In the genomic region with DNA sequence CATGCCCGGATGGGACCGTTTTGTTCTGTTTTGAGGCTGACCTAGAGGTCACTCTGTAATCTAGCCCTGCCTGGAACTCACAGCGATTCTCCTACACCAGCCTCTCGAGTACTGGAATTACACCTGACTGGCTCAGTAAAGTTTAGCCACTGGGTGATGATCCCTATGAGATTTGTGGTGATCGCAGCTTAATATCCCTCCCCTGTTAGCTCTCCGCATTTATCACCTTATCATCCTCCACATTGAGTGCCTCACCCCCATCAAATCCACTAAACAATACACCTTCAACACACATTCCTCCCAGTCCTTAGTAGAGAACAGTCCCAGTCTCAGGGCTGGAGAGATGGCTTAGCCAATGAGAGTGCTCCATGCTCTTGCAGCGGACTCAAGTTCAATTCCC, we compare ENCODE assay signal across 46 mouse cellular contexts. TPM values are rescaled to one million over a fixed set of nuclear protein-coding genes. Genes with fewer than 3 reads are reported as not detected.
"Had no signal": no experiment of that assay in that cellular context is flagged by ENCODE, and none has a peak within 500 bp of the region (broad histone marks: within the 10 kb centered on the region; RNA-seq: fewer than 3 reads in every experiment).

No protein-coding gene starts in this region.

- ATAC-seq: liver, embryonic 12.5 days; liver, postnatal 0 days; midbrain, embryonic 13.5 days; midbrain, embryonic 15.5 days; midbrain, embryonic 16.5 days had no signal

- H3K36me3 ChIP-seq: limb, embryonic 10.5 days; limb, embryonic 15.5 days; midbrain, embryonic 10.5 days; midbrain, embryonic 12.5 days; midbrain, embryonic 13.5 days; midbrain, embryonic 15.5 days; neural tube, embryonic 12.5 days; neural tube, embryonic 13.5 days had no signal

- DNase-seq: left cerebral cortex, postnatal 4 days; liver; liver, embryonic 13.5 days; liver, postnatal 0 days; lung, adult 18-20 months; lung, adult 2 months; lung, embryonic 14.5 days; lung, postnatal 10 days; lung, postnatal 36 days; lung, postnatal 4 days; midbrain, embryonic 14.5 days had no signal

- H3K4me1 ChIP-seq: limb, embryonic 10.5 days; limb, embryonic 12.5 days; limb, embryonic 13.5 days; limb, embryonic 15.5 days; liver, embryonic 12.5 days; liver, embryonic 13.5 days; liver, embryonic 15.5 days; lung, embryonic 15.5 days; midbrain, embryonic 10.5 days; midbrain, embryonic 12.5 days; midbrain, embryonic 13.5 days; midbrain, embryonic 15.5 days; neural tube, embryonic 12.5 days; neural tube, embryonic 13.5 days had no signal

- H3K27me3 ChIP-seq: limb, embryonic 12.5 days; limb, embryonic 13.5 days; limb, embryonic 15.5 days; liver, embryonic 12.5 days; liver, embryonic 13.5 days; liver, embryonic 15.5 days; lung, embryonic 15.5 days; midbrain, embryonic 12.5 days; midbrain, embryonic 13.5 days; midbrain, embryonic 15.5 days; neural tube, embryonic 12.5 days; neural tube, embryonic 13.5 days had no signal

- H3K4me3 ChIP-seq: left cerebral cortex, adult 2 months; limb, embryonic 10.5 days; limb, embryonic 12.5 days; limb, embryonic 13.5 days; limb, embryonic 15.5 days; liver, embryonic 12.5 days; liver, embryonic 13.5 days; liver, embryonic 15.5 days; lung, embryonic 15.5 days; midbrain, embryonic 10.5 days; midbrain, embryonic 12.5 days; midbrain, embryonic 13.5 days; midbrain, embryonic 15.5 days; myocyte; neural tube, embryonic 12.5 days; neural tube, embryonic 13.5 days had no signal

- H3K27ac ChIP-seq: left cerebral cortex, adult 2 months; limb, embryonic 10.5 days; limb, embryonic 12.5 days; limb, embryonic 13.5 days; limb, embryonic 15.5 days; liver, embryonic 12.5 days; liver, embryonic 13.5 days; liver, embryonic 14.5 days; liver, embryonic 15.5 days; macrophage; midbrain, embryonic 10.5 days; midbrain, embryonic 12.5 days; midbrain, embryonic 13.5 days; midbrain, embryonic 15.5 days; neural tube, embryonic 12.5 days; neural tube, embryonic 13.5 days had no signal

- H3K4me2 ChIP-seq: limb, embryonic 12.5 days; limb, embryonic 13.5 days; limb, embryonic 15.5 days; liver, embryonic 11.5 days; liver, embryonic 12.5 days; liver, embryonic 13.5 days; liver, embryonic 15.5 days; lung, embryonic 14.5 days; lung, embryonic 15.5 days; midbrain, embryonic 12.5 days; midbrain, embryonic 13.5 days; midbrain, embryonic 15.5 days; neural tube, embryonic 12.5 days; neural tube, embryonic 13.5 days had no signal

- H3K9me3 ChIP-seq: limb, embryonic 10.5 days; limb, embryonic 12.5 days; limb, embryonic 13.5 days; limb, embryonic 15.5 days; liver, embryonic 12.5 days; liver, embryonic 13.5 days; liver, embryonic 15.5 days; lung, embryonic 15.5 days; megakaryocyte, embryonic 14.5 days; midbrain, embryonic 10.5 days; midbrain, embryonic 12.5 days; midbrain, embryonic 13.5 days; midbrain, embryonic 15.5 days; neural tube, embryonic 12.5 days; neural tube, embryonic 13.5 days had no signal

- H3K9ac ChIP-seq: limb, embryonic 12.5 days; limb, embryonic 13.5 days; limb, embryonic 15.5 days; liver, embryonic 12.5 days; liver, embryonic 13.5 days; liver, embryonic 14.5 days; liver, embryonic 15.5 days; liver, postnatal 0 days; lung, embryonic 14.5 days; lung, embryonic 15.5 days; midbrain, embryonic 12.5 days; midbrain, embryonic 13.5 days; midbrain, embryonic 15.5 days; neural tube, embryonic 12.5 days; neural tube, embryonic 13.5 days had no signal

RNA-seq across cellular contexts. Expression of a gene that starts 9.9 kb away (rescaled TPM):
- total RNA-seq: megakaryocyte progenitor cell, adult 5-6 weeks; megakaryocyte, adult 5-6 weeks; megakaryocyte-erythroid progenitor cell, adult 5-6 weeks; monocyte, adult 5-6 weeks had no signal
- polyA plus RNA-seq: macrophage had no signal

RNA-seq across cellular contexts. Expression of a gene that starts 29.0 kb away (rescaled TPM):
- total RNA-seq: left cerebral cortex, adult 2 months; left cerebral cortex, adult 8-10 months; left cerebral cortex, postnatal 10 days; left cerebral cortex, postnatal 14 days; left cerebral cortex, postnatal 25 days; left cerebral cortex, postnatal 36 days; left cerebral cortex, postnatal 4 days; liver, adult 2 months; megakaryocyte progenitor cell, adult 5-6 weeks; megakaryocyte, adult 5-6 weeks; megakaryocyte-erythroid progenitor cell, adult 5-6 weeks; monocyte, adult 5-6 weeks had no signal
- polyA plus RNA-seq: limb, embryonic 10.5 days; limb, embryonic 11.5 days; limb, embryonic 12.5 days; limb, embryonic 13.5 days; limb, embryonic 14.5 days; limb, embryonic 15.5 days; liver, adult 2 months; liver, embryonic 11.5 days; liver, embryonic 12.5 days; liver, embryonic 13.5 days; liver, embryonic 14.5 days; liver, embryonic 15.5 days; liver, embryonic 16.5 days; liver, postnatal 0 days; lung, adult 2 months; lung, embryonic 14.5 days; lung, embryonic 15.5 days; lung, embryonic 16.5 days; macrophage; midbrain, embryonic 10.5 days; midbrain, embryonic 12.5 days; midbrain, embryonic 13.5 days; midbrain, embryonic 14.5 days; midbrain, embryonic 15.5 days; midbrain, embryonic 16.5 days; myocyte; neural tube, embryonic 11.5 days; neural tube, embryonic 12.5 days; neural tube, embryonic 13.5 days had no signal
